Mouse (Mus musculus) gastrocnemius, postnatal 25 days (tissue): Measurements from ENCODE around the gene Myd88. TPM values are rescaled to one million over a fixed set of nuclear protein-coding genes. Genes with fewer than 3 reads are reported as not detected.
"Not testable (repeated sequence)": the region's sequence is repeated elsewhere in the genome, so short reads cannot be mapped to it uniquely, and the experiment has no call there.

Experiments
- DNase-seq: peaks from one replicate; pipeline ENCODE4 v3.0.0; 2022
- long read RNA-seq, 2 experiments: library from polyadenylated mRNA; stranded (forward); transcript quantifications; one replicate each; pipeline ENCODE4 v2.0.0; 2021
- total RNA-seq, 2 experiments: library from RNA; stranded (reverse); gene quantifications; 1 replicate in 1 of 2; 2 replicates in 1 of 2; pipeline ENCODE4 v1.2.3; 2021

Myd88 gene
- 1 to 10 TPM; 4.3 to 5.0 TPM for total RNA-seq
- long read RNA-seq, experiment 1, partial matches to known transcripts: 0 of 8 reads
- long read RNA-seq, experiment 1, other reads (novel, unspliced or antisense): 4 of 8 reads
- long read RNA-seq, experiment 2, transcript Myd88-201 (6 exons, 1,960 nt): major isoform, 6 of 10 reads
- long read RNA-seq, experiment 2, partial matches to known transcripts: 1 of 10 reads
- long read RNA-seq, experiment 2, other reads (novel, unspliced or antisense): 3 of 10 reads

DNA sequence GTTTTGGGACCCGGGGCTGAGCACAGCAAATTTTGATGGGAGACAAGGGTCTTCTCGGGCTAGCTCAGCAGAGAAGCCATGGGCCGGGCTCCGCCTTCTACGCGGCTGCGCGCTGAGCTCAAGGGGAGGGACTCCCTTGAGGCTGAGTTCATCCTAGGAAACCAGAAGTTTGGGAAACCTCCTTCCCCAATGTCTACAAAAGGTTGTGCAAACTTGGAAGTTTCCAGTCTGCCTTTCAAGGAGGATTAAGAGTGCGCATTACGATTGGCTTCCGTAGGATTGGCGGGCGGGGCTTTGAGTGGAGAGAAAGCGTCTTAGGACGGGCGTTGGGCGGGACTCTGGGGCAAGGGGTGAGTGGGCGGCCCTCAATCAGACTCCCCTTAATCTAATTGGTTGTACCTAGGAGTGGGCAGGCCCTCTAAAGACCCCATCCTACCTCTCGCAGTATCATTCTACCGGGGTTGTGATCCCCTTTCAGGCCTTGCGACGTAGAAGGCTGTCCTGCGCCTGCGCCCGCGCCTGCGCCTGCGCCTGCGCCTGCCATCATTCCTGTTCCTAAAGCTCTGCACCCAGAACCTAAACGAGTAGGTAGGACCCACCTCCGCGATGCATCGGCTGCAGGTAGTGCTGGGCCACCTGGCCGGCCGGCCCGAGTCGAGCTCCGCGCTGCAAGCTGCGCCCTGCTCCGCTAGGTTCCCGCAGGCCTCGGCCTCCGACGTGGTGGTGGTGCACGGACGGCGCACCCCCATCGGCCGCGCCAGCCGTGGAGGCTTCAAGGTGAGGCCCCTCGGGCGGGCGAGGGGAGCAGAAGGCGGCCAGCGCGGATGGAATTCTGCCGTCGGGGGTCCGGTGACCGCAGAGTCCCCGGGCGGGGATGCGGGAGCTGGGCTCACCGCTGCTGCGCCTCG, at the start of gene Myd88:
Myd88 (minus strand) TSS at position 503 of the 908 bp plus-strand sequence.
- DNase-seq: peak; percentile 98

DNA sequence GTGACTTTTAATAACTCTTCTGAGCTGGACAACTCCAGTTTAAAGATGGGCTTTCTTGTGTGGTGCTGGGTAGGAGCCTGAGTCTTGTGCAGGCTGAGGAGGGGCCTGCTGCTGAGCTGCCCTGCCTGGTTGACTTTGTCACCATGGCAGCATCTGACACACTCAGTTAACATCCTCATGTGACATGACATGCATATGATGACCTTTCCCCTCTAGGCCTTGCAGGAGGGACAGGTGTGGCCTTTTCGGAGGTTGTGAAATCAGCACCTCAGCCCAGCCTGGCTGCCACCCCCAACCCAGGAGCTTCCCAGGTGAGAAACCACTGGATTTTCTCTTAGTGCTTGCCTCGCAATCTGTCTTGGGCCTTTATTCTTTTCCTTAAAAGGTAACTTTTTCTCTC, 49.0 kb upstream of the Myd88 start:
- DNase-seq: no peak

DNA sequence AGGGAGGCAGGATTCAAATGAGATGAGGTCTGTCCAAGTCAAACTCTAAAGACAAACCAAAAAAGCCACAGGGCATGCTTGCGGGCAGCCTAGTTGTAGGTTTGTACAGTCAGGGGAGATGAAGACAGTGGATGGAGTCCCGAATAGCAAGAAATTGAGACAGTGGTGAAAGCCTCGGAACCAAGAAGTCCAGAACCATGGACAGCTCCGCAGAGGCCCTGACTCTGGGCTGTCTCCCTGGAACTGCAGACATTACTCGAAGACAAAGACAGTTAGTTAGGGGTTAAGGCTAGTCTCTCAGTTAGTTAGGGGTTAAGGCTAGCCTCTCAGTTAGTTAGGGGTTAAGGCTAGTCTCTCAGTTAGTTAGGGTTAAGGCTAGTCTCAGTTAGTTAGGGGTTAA, 47.7 kb upstream of the Myd88 start:
- DNase-seq: no peak

DNA sequence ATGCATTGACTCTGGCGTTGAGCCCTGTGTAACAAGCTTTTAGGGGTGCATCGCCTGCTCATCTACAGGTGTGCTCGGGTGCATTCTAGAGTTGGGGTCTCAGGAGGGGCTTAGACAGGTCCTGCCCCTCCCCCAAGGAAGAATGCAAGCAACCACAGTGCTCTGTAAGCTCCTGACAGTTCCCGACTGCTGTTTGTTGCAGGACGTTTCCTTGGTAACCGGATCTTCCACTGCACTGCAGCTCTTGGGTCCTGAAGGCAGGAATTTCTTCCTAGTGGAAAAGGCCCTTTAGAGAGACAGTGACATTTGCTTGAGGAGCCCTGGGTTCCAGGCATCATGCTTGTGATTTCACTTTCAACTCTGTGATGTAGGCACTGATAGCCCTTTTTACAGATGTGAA, 41.4 kb upstream of the Myd88 start:
- DNase-seq: no peak

DNA sequence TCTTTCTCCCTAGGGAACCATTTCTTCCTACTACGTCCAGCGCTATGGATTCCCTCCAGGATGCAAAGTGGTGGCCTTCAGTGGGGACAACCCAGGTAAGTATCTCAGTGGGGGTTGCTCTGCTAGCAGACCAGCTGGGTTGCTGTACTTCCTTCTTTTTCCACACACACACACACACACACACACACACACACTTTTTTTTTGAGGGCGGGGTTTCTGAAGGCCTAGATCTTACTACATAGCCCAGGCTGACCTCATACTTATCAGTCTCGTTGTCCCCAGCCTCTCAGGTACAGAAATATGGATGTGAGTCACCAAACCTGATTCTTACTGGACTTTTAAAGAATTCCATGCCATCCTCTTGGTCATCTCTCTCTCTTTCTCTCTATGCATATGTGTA, 37.0 kb upstream of the Myd88 start:
- DNase-seq: no peak

DNA sequence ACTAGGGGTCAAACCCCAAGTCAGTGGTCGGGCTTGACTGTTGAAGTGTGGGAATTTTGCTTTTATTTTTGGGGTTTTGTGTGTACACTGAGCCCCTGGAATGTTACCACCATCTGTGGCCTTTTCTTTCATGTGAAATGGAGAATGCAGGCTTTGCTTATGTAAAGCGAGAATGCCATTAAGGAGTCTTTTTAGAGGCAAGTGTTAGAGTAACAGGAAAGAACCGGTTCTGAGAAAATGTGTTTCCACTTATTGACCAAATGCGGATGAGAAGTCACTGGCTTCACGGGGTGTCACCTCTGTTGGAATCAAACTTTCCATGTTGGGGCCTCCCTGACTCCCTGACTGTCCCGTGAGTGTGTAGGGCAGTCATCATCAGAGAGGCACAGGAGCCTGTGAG, 34.3 kb upstream of the Myd88 start:
- no peak for DNase-seq

DNA sequence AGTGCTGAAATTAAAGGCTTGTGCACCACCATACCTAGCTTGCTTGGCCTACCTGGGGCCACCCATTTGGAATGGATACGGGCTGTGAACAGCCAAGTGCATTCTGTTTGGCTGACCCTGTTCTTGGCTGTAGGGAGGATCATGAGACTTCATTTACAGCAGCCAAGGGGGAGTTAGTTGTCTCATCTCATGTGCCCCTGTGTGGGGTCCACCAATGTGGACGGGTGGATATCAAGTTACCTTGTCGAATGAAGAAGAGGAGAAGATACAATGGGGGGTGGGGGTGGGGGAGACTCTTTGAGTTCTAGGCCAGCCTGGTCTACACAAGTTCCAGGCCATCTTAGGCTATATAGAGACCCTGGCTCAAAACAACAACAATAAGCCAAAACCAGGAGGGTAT, 33.8 kb upstream of the Myd88 start:
- DNase-seq: no peak

DNA sequence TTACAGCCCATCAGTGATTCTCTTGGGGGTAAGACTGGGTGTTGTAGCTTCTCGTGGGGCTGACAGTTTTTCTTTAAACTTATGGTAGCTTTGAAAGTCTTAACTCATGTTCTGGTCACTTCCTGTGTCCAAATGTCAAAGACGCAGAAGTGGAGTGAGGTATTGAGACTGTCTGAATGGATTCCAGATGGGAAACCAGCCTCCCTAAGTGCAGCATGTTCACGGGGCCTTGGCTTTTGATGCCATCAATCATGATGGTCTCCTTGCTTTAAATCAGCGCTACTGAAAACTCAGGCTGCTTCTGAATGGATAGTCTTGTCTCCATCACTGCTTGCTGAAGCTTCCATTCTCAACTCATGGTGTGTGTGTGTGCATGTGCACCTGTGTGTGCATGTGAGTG, 30.0 kb upstream of the Myd88 start:
- DNase-seq: no peak

DNA sequence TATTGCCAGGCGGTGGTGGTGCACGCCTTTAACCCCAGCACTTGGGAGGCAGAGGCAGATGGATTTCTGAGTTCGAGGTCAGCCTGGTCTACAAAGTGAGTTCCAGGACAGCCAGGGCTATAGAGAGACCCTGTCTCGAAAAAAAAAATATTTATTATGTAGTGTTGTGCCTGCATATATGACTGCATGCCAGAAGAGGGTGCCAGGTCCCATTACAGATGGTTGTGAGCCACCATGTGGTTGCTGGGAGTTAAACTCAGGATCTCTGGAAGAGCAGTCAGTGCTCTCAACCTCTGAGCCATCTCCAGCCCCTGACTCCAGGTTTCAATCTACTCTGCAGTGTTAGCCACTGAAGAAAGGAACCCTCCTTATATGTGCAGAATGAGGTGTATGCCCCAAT, 29.6 kb upstream of the Myd88 start:
- DNase-seq: not testable (repeated sequence)

DNA sequence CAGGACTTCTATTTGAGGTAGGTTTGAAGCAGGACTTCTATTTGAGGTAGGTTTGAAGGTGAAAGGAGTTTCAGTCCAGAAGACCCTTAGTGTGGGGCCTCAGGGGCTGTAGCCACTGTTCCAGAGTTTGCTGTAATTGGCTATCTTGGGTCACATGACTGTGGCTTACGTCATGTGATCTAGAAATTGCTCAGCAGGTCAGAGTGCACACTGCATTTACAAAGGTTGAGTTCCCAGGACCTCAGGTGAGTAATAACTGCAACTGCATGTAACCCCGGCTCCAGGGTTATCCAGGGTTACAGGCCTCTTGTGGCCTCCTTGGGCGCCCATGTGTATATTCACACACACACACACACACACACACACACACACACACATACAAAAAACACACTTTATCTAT, 27.2 kb upstream of the Myd88 start:
- DNase-seq: no peak

DNA sequence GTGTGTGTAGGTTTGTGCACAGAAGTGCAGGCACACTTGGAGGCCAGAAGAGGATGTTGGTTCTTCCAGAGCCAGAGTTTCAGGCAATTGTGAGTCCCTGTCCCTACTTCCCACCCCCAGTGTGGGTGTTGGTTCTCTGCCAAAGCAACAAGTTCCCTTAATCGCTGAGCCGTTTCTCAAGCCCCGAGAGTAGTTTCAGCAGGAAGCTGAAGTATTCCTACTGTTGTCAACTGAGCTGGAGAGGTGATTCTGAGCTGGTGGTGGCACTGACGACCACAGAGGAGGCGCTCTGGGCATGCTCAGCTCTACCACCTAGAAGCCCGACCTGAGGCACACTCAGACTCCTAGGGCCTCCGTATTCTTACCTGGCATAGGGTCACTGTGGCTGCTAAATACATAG, 24.1 kb upstream of the Myd88 start, which contains the start of gene Slc22a14:
Slc22a14 (minus strand) TSS at position 270 of the 400 bp plus-strand sequence.
- no peak for DNase-seq

DNA sequence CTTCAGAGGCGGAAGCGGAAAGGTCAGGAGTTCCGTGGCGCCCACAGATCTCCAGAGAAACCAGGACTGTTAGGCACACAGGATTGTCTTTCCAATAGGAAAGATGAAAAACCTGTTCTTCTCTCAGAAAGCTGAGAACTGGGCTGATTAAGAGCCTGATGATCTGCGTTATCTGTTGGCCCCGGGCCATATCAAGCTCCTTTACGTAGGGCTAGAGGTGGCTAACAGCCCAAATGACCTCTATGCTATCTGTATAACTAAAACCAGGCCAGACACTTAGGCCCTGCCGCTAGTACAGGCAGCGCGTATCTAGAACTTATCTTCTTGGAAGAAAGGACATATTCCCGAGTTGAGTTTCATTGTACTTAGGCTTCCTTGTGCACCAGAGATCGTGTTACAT, 22.0 kb upstream of the Myd88 start:
- DNase-seq: no peak

DNA sequence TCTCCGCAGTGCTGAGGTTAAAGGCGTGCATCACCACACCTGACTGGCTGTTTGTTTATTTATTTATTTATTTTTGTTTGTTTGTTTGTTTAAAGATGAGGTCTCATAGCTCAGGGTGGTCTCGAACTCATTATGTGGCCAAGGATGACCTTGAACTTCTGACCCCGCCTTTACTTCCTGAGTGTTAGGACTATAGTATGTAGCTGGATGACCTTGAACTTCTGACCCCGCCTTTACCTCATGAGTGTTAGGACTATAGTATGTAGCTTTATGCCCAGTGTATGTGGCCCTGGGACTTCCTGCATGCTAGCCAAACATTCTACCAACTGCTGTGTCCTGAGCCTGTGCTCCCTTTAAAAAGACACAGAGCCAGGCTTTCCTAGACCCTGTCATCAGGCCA, 20.2 kb upstream of the Myd88 start:
- DNase-seq: no peak

DNA sequence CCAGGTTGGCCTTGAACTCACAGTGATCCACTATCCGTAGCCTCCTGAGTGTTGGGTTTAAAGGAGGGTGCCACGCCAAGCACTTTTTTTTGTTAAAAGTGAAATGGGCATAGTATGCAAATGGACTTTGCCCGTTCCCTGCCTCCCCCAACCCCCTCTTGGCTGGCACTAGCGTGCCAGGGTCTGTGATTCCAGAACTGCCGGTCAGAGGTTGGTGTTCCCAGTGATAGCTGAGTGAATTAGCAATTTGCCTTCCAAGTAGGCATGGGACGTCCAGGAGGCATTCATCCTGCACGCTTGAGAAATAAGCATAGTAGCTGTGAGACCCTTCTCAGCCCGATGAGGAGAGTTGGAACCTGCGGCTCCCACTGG, 16.8 kb upstream of the Myd88 start:
- no peak for DNase-seq

DNA sequence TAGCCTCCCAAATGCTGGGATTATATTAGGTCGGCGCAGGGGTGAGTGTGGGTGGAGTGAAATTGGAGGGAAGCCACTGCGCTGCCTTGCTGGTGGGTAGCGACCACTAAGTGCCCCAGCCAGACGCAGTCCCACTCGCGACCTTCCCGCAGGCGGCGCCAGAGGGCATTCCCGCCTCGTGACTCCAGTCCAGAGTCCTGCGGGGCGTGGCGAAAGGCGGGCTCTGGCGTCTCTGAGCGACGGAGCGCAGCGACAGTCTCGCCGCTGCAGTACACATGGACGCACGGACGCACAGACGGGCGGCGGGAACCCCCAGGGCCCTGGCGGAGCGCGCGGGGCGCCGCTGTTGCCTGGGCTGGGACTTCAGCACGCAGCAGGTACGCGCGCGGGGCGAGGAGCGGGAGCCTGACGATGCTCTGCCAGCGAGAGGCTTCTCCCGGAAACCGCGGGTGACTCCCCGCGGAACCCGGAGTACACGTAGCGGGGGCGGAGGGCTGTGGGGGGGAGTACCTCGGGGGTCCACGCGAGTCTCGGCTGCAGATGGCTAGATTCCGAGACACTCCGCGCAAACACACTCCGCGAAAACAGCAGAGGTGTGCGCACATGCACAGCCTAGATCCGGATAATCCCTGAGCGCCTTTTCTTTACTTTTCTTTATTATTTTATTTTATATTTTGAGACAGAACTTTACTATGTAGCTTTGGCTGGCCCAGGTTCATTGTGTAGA, 16.3 kb upstream of the Myd88 start, which contains the start of gene Xylb:
Xylb (plus strand) TSS at position 51 of the 727 bp plus-strand sequence.
- DNase-seq: peak; percentile 82

DNA sequence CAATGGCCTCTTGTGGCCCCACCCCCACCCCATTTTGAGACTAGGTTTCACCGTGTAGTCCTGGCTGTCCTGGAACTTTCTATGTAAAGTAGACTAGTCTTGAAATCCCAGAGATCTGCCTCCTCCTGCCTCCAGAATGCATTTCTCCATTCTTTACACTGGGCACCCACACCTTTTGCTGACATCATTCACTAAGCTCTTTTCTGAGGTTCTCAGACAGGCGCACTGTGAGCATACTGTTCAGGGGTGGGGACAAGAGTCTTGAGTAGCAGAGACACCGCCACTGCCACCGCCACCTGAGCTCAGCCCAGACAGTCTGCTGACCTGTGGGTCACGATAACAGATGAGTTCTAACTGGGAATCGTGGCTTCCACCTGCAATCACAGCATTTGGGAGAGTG, 14.7 kb upstream of the Myd88 start:
- DNase-seq: no peak

DNA sequence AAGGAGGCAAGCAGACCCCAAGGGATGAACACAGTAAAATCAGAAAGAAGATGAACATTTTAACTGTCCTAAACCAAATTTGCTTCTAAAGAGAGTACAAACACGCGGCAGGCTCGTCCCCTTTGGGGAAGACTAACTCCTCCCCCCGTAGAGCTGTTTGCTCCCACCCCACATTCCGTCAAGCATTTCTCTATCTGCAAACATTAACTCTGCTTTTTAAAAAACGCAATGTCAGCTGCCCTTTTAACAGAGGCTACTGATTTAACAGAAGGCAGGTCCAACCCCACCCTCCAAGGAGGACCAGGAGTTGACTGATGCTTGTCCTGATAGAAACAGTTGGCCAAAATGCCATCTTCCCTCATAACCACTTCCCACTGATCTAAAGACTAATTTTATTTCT, 12.7 kb upstream of the Myd88 start:
- DNase-seq: no peak

DNA sequence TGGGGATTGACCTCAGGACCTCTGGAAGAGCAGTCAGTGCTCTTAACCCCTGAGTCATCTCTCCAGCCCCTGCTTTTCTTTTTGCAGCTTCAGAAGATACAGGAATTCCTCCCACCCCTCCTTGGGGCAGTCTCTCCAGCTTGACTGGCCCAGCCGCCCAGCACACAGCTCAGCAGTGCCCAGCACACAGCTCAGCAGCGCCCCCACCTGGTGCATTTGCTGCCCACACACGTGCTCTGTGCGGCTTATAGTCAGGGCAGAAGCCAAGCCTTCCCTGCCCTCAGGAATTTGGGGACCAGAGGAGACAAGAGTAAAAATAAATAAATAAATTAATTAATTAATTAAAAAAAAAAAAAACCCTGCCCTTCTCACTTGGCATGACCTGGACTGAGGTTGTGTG, 10.8 kb upstream of the Myd88 start:
- peak; percentile 60 for DNase-seq

DNA sequence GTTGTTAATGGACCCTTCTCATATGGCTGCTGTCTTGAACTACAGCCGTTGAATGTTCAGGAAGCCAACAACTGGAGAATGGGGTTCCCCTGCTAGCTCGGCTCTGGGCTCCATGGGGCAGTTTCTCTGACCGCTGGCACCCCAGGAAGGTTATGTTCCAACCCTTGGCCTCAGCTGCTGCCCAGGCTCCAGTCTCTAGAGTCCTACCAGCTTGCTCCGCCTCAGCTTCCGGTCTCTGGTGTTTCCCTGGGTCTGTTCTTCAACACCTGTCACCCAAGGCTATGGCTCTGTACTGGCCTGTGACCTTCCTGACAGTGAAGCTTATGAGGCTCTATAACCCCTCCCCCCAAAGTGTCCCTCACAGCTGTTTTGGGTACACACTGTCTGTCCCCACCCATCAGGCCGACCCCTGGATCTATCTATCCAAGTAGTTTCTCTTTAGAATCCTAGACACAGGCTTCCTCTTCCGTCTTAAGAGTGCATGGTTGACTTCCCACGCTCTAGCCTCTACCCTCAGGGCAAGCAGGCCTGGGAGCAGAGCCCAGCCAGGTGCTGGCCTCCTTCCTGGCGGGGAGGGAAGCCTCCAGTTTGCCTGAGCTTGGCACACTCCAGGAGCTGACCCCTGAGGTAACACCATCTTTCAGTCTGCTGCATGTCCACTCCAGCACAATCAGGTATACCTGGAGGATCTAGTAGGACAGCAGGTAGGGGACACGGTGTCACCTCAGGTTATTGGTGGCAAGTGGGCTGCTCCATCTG, 9.9 kb upstream of the Myd88 start:
- no peak for DNase-seq

DNA sequence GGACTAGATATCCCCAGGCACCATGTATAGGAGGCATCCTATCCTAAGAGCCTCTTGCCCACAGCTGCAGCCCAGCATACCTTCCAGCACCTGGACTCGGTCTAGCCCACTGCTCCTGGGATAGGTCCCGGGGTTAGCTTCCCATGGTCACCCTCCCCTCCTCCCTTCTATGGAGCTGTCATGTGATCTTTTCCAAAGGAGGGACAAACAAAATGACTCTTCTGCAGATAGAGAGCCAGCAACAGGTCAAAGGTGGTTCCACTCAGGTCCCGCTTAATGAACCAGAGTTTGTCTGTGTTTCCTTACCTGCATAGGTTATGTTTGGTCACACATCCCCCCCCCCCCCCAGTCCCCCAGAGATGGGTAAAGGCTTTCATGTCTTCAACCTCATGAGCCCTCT, 9.3 kb upstream of the Myd88 start:
- no peak for DNase-seq

DNA sequence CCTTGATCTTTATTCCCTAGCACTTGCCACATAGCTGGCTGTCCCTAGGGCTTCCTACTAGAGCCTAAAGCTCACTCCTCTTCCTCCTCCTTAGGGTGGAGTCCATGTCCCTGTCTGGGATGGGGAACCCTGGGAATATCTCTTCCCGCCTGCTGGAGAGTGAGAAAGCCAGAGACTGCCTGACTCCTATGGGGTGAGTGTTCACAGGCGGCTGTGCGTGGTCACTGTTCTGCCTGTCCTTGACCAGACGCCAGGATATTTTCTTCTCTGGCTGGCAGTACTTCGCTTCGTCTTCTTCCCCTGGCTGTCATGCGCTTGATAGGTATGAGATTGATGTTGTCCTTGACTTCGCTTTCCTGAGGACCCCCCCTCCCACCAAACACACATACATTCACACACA, 5.2 kb upstream of the Myd88 start:
- DNase-seq: no peak

DNA sequence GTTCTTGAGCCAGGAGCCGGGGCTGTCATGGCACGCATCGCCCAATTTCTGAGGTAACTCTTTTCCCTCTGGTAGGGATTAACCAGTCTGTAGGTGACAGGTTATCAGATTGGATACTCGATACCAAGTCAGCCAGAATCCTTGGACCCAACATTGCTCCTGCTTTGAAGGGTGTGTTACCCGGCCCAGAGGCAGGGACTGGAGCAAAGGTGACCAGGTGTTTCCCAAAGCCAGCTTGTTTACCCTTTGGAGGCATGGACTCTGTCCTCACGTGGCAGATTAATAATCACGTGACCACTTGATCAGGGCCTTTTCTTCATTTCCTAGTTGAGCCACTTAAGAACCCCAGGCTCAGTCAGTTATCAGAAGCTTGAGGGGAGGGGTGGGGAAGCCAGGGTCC, 1.5 kb upstream of the Myd88 start:
- no peak for DNase-seq
